ENCODE assay signal across 10 mouse cellular contexts in the genomic region with DNA sequence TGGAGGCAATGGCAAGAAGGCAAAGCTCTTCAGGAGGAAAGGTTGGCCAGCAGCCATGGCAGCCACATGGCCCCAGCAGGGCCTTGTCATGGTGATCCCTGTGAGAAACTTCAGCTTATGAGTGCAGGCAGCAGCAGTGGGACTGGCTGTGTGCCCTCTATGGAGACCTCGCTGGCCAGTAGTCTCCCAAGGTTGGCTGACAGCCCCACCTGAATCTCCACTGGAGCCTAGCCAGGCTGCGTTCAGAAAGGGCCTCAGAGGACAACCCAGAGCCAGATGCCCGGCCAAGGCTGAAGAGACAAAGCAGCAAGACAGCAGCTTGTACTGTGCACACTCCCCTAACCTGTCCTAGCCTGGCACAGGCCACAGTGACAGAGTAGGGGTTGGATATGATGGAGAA. TPM values are rescaled to one million over a fixed set of nuclear protein-coding genes. Genes with fewer than 3 reads are reported as not detected.
DNase-seq lines count a peak whose midpoint lies in the region; ATAC-seq and TF ChIP-seq lines count a peak whose summit lies in the region.
"Had no signal": no experiment of that assay in that cellular context is flagged by ENCODE, and none has a peak within 500 bp of the region (broad histone marks: within the 10 kb centered on the region; RNA-seq: fewer than 3 reads in every experiment).

No protein-coding gene starts in this region.

- peak; percentile 83 for DNase-seq in adrenal gland, postnatal 10 days
- DNase-seq in adrenal gland, postnatal 4 days (ENCODE audit: low spot score in 2 of 2) = no peak
- DNase-seq in cerebellum, adult 8-10 months = peak; percentile 82
- peak; percentile 83 for DNase-seq in midbrain, postnatal 0 days (ENCODE audit: low spot score)
- no peak for DNase-seq in layer of hippocampus, adult 9-11 months

- H3K27me3 ChIP-seq in heart, embryonic 13.5 days (replicated peaks) = peaks cover 38% of the 10 kb centered on the region
- no peaks in the 10 kb centered on the region for H3K27me3 ChIP-seq in kidney, embryonic 16.5 days (ENCODE audit: insufficient read depth, low read length)
- H3K27me3 ChIP-seq in midbrain, postnatal 0 days (ENCODE audit: insufficient read depth, low read length) = no peaks in the 10 kb centered on the region; the same call in 1 of the 2 replicates

- ATAC-seq in heart, embryonic 13.5 days (ENCODE audit: extremely low read depth, insufficient number of reproducible peaks, low FRiP score, low TSS enrichment) = no peak
- ATAC-seq in kidney, embryonic 16.5 days (ENCODE audit: low FRiP score, low TSS enrichment) = no peak
- no peak for ATAC-seq in midbrain, postnatal 0 days (ENCODE audit: low FRiP score)
- no peak for ATAC-seq in frontal cortex, adult (ENCODE audit: low TSS enrichment)

- no peak overlapping the region for H3K4me3 ChIP-seq in heart, embryonic 13.5 days
- H3K4me3 ChIP-seq in kidney, embryonic 16.5 days (ENCODE audit: low read length) = no peak overlapping the region
- H3K4me3 ChIP-seq in midbrain, postnatal 0 days (ENCODE audit: low read depth, low read length) = no peak overlapping the region

- 59% methylated on average over 3 of the region's 3 CpGs for WGBS in heart, embryonic 13.5 days
- WGBS in kidney, embryonic 16.5 days = 45% methylated on average over 3 of the region's 3 CpGs
- 69% methylated on average over 3 of the region's 3 CpGs for WGBS in midbrain, postnatal 0 days

- peaks cover 23% of the 10 kb centered on the region for H3K36me3 ChIP-seq in heart, embryonic 13.5 days
- H3K36me3 ChIP-seq in kidney, embryonic 16.5 days (ENCODE audit: insufficient read depth, low read length) = peaks cover 14% of the 10 kb centered on the region
- peaks cover 16% of the 10 kb centered on the region for H3K36me3 ChIP-seq in midbrain, postnatal 0 days (ENCODE audit: insufficient read depth, low read length)

- peak overlapping the region; percentile 28 for H3K27ac ChIP-seq in heart, embryonic 13.5 days (replicated peaks)
- peak overlapping the region; percentile 90 for H3K27ac ChIP-seq in kidney, embryonic 16.5 days (ENCODE audit: low read length)
- H3K27ac ChIP-seq in midbrain, postnatal 0 days (ENCODE audit: low read depth, low read length) = no peak overlapping the region

- H3K4me1 ChIP-seq in heart, embryonic 13.5 days = peaks cover 42% of the 10 kb centered on the region
- peaks cover 27% of the 10 kb centered on the region for H3K4me1 ChIP-seq in kidney, embryonic 16.5 days (ENCODE audit: insufficient read depth, low read length)
- peaks cover 9% of the 10 kb centered on the region; the same call in 1 of the 2 replicates for H3K4me1 ChIP-seq in midbrain, postnatal 0 days (ENCODE audit: insufficient read depth, low read length)

- no peak for TF ChIP-seq CTCF in midbrain, postnatal 0 days (IDR thresholded peaks at IDR 0.05)

- H3K9ac ChIP-seq in heart, embryonic 13.5 days = 0 out of 2 replicates have a peak overlapping the region, but pooled peaks have one; percentile 1
- H3K9ac ChIP-seq in kidney, embryonic 16.5 days (replicated peaks; ENCODE audit: low read length) = peak overlapping the region; percentile 38
- H3K9ac ChIP-seq in midbrain, postnatal 0 days (replicated peaks; ENCODE audit: low read length, poor library complexity, severe bottlenecking) = no peak overlapping the region

- H3K9me3 ChIP-seq in heart, embryonic 13.5 days = no peaks in the 10 kb centered on the region
- no peaks in the 10 kb centered on the region for H3K9me3 ChIP-seq in kidney, embryonic 16.5 days (ENCODE audit: low read length)
- H3K9me3 ChIP-seq in midbrain, postnatal 0 days (ENCODE audit: low read length) = no peaks in the 10 kb centered on the region

- H3K4me2 ChIP-seq in heart, embryonic 13.5 days = no peak overlapping the region
- H3K4me2 ChIP-seq in kidney, embryonic 16.5 days (replicated peaks; ENCODE audit: low read depth, low read length) = no peak overlapping the region
- no peak overlapping the region for H3K4me2 ChIP-seq in midbrain, postnatal 0 days (ENCODE audit: low read depth, low read length, poor library complexity, severe bottlenecking)

RNA-seq across cellular contexts. Expression of a gene that starts 8.0 kb away (rescaled TPM):
- 10 to 100 TPM in 1 of 2 experiments, 1 to 10 TPM in 1; 9.6 to 15.7 TPM for total RNA-seq in adrenal gland, postnatal 10 days (2021)
- total RNA-seq in adrenal gland, postnatal 4 days (2021) = 1 to 10 TPM; 2.5 to 9.8 TPM
- polyA plus RNA-seq in heart, embryonic 13.5 days (2015; fragmentation: Nextera tagmentation; extraction: Ambion mirVana) = 2.1 and 2.4 TPM in 2 replicates
- polyA plus RNA-seq in kidney, embryonic 16.5 days (2015; fragmentation: Nextera tagmentation; extraction: Ambion mirVana) = 4.7 and 5.5 TPM in 2 replicates
- total RNA-seq in midbrain, postnatal 0 days (2014; rRNA removed) = 0.60 TPM in 1 of 2 replicates, not detected in the other
- polyA plus RNA-seq in midbrain, postnatal 0 days (2015; fragmentation: Nextera tagmentation; extraction: Ambion mirVana) = 0.17 and 0.21 TPM in 2 replicates
- total RNA-seq: common myeloid progenitor, adult 5-6 weeks had no signal
- polyA plus RNA-seq: C2C12 had no signal

RNA-seq across cellular contexts. Expression of a gene that starts 11.0 kb away (rescaled TPM):
- total RNA-seq in adrenal gland, postnatal 10 days (2021) = 10 to 100 TPM; 60.0 to 62.2 TPM
- total RNA-seq in adrenal gland, postnatal 4 days (2021) = 10 to 100 TPM; 80.6 to 84.2 TPM
- polyA plus RNA-seq in heart, embryonic 13.5 days (2015; fragmentation: Nextera tagmentation; extraction: Ambion mirVana) = 134 and 140 TPM in 2 replicates
- 218 and 232 TPM in 2 replicates for polyA plus RNA-seq in kidney, embryonic 16.5 days (2015; fragmentation: Nextera tagmentation; extraction: Ambion mirVana)
- 132 and 138 TPM in 2 replicates for total RNA-seq in midbrain, postnatal 0 days (2014; rRNA removed)
- 243 and 270 TPM in 2 replicates for polyA plus RNA-seq in midbrain, postnatal 0 days (2015; fragmentation: Nextera tagmentation; extraction: Ambion mirVana)

RNA-seq across cellular contexts. Expression of a gene that starts 12.4 kb away (rescaled TPM):
- total RNA-seq in adrenal gland, postnatal 10 days (2021) = 10 to 100 TPM in 1 of 2 experiments, 1 to 10 TPM in 1; 7.1 to 21.8 TPM
- 1 to 10 TPM; 1.3 to 5.6 TPM for total RNA-seq in adrenal gland, postnatal 4 days (2021)
- polyA plus RNA-seq in heart, embryonic 13.5 days (2015; fragmentation: Nextera tagmentation; extraction: Ambion mirVana) = not detected in 2 replicates
- 0.55 and 0.57 TPM in 2 replicates for polyA plus RNA-seq in kidney, embryonic 16.5 days (2015; fragmentation: Nextera tagmentation; extraction: Ambion mirVana)
- total RNA-seq in midbrain, postnatal 0 days (2014; rRNA removed) = not detected in 2 replicates
- not detected in 2 replicates for polyA plus RNA-seq in midbrain, postnatal 0 days (2015; fragmentation: Nextera tagmentation; extraction: Ambion mirVana)
- total RNA-seq: common myeloid progenitor, adult 5-6 weeks had no signal

RNA-seq across cellular contexts. Expression of a gene that starts 34.6 kb away (rescaled TPM):
- total RNA-seq in adrenal gland, postnatal 10 days (2021) = 100 to 1,000 TPM; 424 to 571 TPM
- 100 to 1,000 TPM; 531 to 539 TPM for total RNA-seq in adrenal gland, postnatal 4 days (2021)
- 427 and 448 TPM in 2 replicates for polyA plus RNA-seq in heart, embryonic 13.5 days (2015; fragmentation: Nextera tagmentation; extraction: Ambion mirVana)
- 843 and 914 TPM in 2 replicates for polyA plus RNA-seq in kidney, embryonic 16.5 days (2015; fragmentation: Nextera tagmentation; extraction: Ambion mirVana)
- 161 and 165 TPM in 2 replicates for total RNA-seq in midbrain, postnatal 0 days (2014; rRNA removed)
- polyA plus RNA-seq in midbrain, postnatal 0 days (2015; fragmentation: Nextera tagmentation; extraction: Ambion mirVana) = 191 and 209 TPM in 2 replicates

RNA-seq across cellular contexts. Expression of a gene that starts 42.9 kb away (rescaled TPM):
- 100 to 1,000 TPM; 281 to 286 TPM for total RNA-seq in adrenal gland, postnatal 10 days (2021)
- 100 to 1,000 TPM; 321 to 354 TPM for total RNA-seq in adrenal gland, postnatal 4 days (2021)
- 435 and 436 TPM in 2 replicates for polyA plus RNA-seq in heart, embryonic 13.5 days (2015; fragmentation: Nextera tagmentation; extraction: Ambion mirVana)
- polyA plus RNA-seq in kidney, embryonic 16.5 days (2015; fragmentation: Nextera tagmentation; extraction: Ambion mirVana) = 696 and 712 TPM in 2 replicates
- 233 and 286 TPM in 2 replicates for total RNA-seq in midbrain, postnatal 0 days (2014; rRNA removed)
- 390 and 417 TPM in 2 replicates for polyA plus RNA-seq in midbrain, postnatal 0 days (2015; fragmentation: Nextera tagmentation; extraction: Ambion mirVana)

Comparison
In these comparisons a context has a peak if more than half of its experiments do, and no peak if none do; other contexts are left out.
1. DNase-seq: peak in adrenal gland, postnatal 10 days (single experiment), cerebellum, adult 8-10 months (single experiment) and midbrain, postnatal 0 days (single experiment); none in adrenal gland, postnatal 4 days (0 of 2) and layer of hippocampus, adult 9-11 months (single experiment).